Mouse (Mus musculus): ENCODE data around the gene Dph7. TPM values are rescaled to one million over a fixed set of nuclear protein-coding genes. Genes with fewer than 3 reads are reported as not detected.
A peak's percentile ranks its signal among the peaks of the same experiment; 100 is the strongest.
"Not testable (repeated sequence)": the region's sequence is repeated elsewhere in the genome, so short reads cannot be mapped to it uniquely, and the experiment has no call there.

Gene Dph7
- total and polyA plus RNA-seq, 2 experiments from 2014 or later, result 11.7 to 24.8 TPM

- WGBS, result 75% methylated on average over 4 of the region's 4 CpGs
- H3K9ac ChIP-seq (replicated peaks; ENCODE audit: low read depth, low read length), result no peak overlapping the region
- no peaks in the 10 kb centered on the region for H3K9me3 ChIP-seq (replicated peaks; ENCODE audit: control insufficient read depth, low read length)
- no peak for ATAC-seq (ENCODE audit: insufficient read depth, low read depth)
- H3K27me3 ChIP-seq (ENCODE audit: control insufficient read depth, insufficient read depth, low read length), result no peaks in the 10 kb centered on the region
- no peak for DNase-seq (ENCODE audit: low spot score)
- TF ChIP-seq CTCF (IDR thresholded peaks at IDR 0.05; ENCODE audit: low read depth) (no peak), EP300 (IDR thresholded peaks at IDR 0.05; ENCODE audit: low read depth) (no peak)
- H3K4me3 ChIP-seq (ENCODE audit: low read depth, low read length), result no peak overlapping the region
- H3K27ac ChIP-seq (ENCODE audit: low read depth), result no peak overlapping the region
- peaks cover 12% of the 10 kb centered on the region for H3K4me1 ChIP-seq (ENCODE audit: control insufficient read depth, insufficient read depth)
- peaks cover 62% of the 10 kb centered on the region for H3K36me3 ChIP-seq (replicated peaks; ENCODE audit: control insufficient read depth, insufficient read depth, low read length)
- H3K4me2 ChIP-seq (ENCODE audit: low read depth, low read length), result no peak overlapping the region
Observed at GRCm38 (mm10) chr2:24970386-24970785, 8.2 kb downstream of the Dph7 start.

- WGBS, result 1% methylated on average over 17 of the region's 17 CpGs
- Histone ChIP-seq H3K4me3 (ENCODE audit: low read depth, low read length) (peak overlapping the region; percentile 87), H3K4me2 (ENCODE audit: low read depth, low read length) (peak overlapping the region; percentile 92), H3K27ac (ENCODE audit: low read depth) (peak overlapping the region; percentile 89), H3K4me1 (ENCODE audit: control insufficient read depth, insufficient read depth) (peaks cover 12% of the 10 kb centered on the region), H3K9ac (replicated peaks; ENCODE audit: low read depth, low read length) (peak overlapping the region; percentile 87), H3K36me3 (replicated peaks; ENCODE audit: control insufficient read depth, insufficient read depth, low read length) (peaks cover 29% of the 10 kb centered on the region)
- not testable (repeated sequence) for H3K9me3 ChIP-seq (replicated peaks; ENCODE audit: control insufficient read depth, low read length); DNase-seq (ENCODE audit: low spot score); H3K27me3 ChIP-seq (ENCODE audit: control insufficient read depth, insufficient read depth, low read length)
- ATAC-seq (ENCODE audit: insufficient read depth, low read depth), result peak; percentile 2; the same call in 1 of the 2 replicates
Observed at GRCm38 (mm10) chr2:24974452-24974851, 12.3 kb downstream of the Dph7 start.

GRCm38 (mm10) chr2:24974906-24975703 lies 12.9 kb downstream of the Dph7 start, which contains the start of gene Mrpl41:
Gene Mrpl41, minus strand, starts transcription at chr2:24975098.
- peak; percentile 97 for ATAC-seq (ENCODE audit: insufficient read depth, low read depth)

GRCm38 (mm10) chr2:24975704-24976297 lies 13.6 kb downstream of the Dph7 start, which contains the start of gene Pnpla7:
Gene Pnpla7, plus strand, starts transcription at chr2:24976033.
- Histone ChIP-seq H3K4me2 (ENCODE audit: low read depth, low read length) (peak within 1 kb of the TSS; percentile 92), H3K27ac (ENCODE audit: low read depth) (peak within 1 kb of the TSS; percentile 94), H3K27me3 (ENCODE audit: control insufficient read depth, insufficient read depth, low read length) (no peaks in the 10 kb centered on the region), H3K36me3 (replicated peaks; ENCODE audit: control insufficient read depth, insufficient read depth, low read length) (peaks cover 16% of the 10 kb centered on the region), H3K4me1 (ENCODE audit: control insufficient read depth, insufficient read depth) (peaks cover 12% of the 10 kb centered on the region), H3K9ac (replicated peaks; ENCODE audit: low read depth, low read length) (peak within 1 kb of the TSS; percentile 87), H3K9me3 (replicated peaks; ENCODE audit: control insufficient read depth, low read length) (no peaks in the 10 kb centered on the region), H3K4me3 (ENCODE audit: low read depth, low read length) (peak within 1 kb of the TSS; percentile 87)
- ATAC-seq (ENCODE audit: insufficient read depth, low read depth) (peak; percentile 78), DNase-seq (ENCODE audit: low spot score) (peak; percentile 91)
- TF ChIP-seq CTCF (IDR thresholded peaks at IDR 0.05; ENCODE audit: low read depth), result no peak
- TF ChIP-seq EP300 (IDR thresholded peaks at IDR 0.05; ENCODE audit: low read depth), result 0 out of 2 replicates have a peak, but pooled peaks have one; percentile 63
- whole genome bisulfite sequencing, result under 1% methylated on average over 16 of the region's 16 CpGs

More at GRCm38 (mm10) chr2:24974906-24975703, 12.9 kb downstream of the Dph7 start, which contains the start of gene Mrpl41:
- peak within 1 kb of the TSS; percentile 94 for H3K27ac ChIP-seq (ENCODE audit: low read depth)
- TF ChIP-seq CTCF (IDR thresholded peaks at IDR 0.05; ENCODE audit: low read depth) (no peak), EP300 (IDR thresholded peaks at IDR 0.05; ENCODE audit: low read depth) (0 out of 2 replicates have a peak, but pooled peaks have one; percentile 10)
- H3K27me3 ChIP-seq (ENCODE audit: control insufficient read depth, insufficient read depth, low read length), result no peaks in the 10 kb centered on the region
- H3K4me3 ChIP-seq (ENCODE audit: low read depth, low read length), result peak within 1 kb of the TSS; percentile 87
- H3K4me1 ChIP-seq (ENCODE audit: control insufficient read depth, insufficient read depth), result peaks cover 12% of the 10 kb centered on the region
- peak within 1 kb of the TSS; percentile 92 for H3K4me2 ChIP-seq (ENCODE audit: low read depth, low read length)
- no peaks in the 10 kb centered on the region for H3K9me3 ChIP-seq (replicated peaks; ENCODE audit: control insufficient read depth, low read length)
- WGBS, result under 1% methylated on average over 64 of the region's 64 CpGs
- peak; percentile 97 for DNase-seq (ENCODE audit: low spot score)
- H3K36me3 ChIP-seq (replicated peaks; ENCODE audit: control insufficient read depth, insufficient read depth, low read length), result peaks cover 23% of the 10 kb centered on the region
- peak within 1 kb of the TSS; percentile 87 for H3K9ac ChIP-seq (replicated peaks; ENCODE audit: low read depth, low read length)

- Histone ChIP-seq H3K9me3 (replicated peaks; ENCODE audit: control insufficient read depth, low read length) (no peaks in the 10 kb centered on the region), H3K4me1 (ENCODE audit: control insufficient read depth, insufficient read depth) (peaks cover 12% of the 10 kb centered on the region), H3K4me2 (ENCODE audit: low read depth, low read length) (no peak overlapping the region), H3K27me3 (ENCODE audit: control insufficient read depth, insufficient read depth, low read length) (no peaks in the 10 kb centered on the region), H3K27ac (ENCODE audit: low read depth) (no peak overlapping the region), H3K4me3 (ENCODE audit: low read depth, low read length) (no peak overlapping the region), H3K36me3 (replicated peaks; ENCODE audit: control insufficient read depth, insufficient read depth, low read length) (peaks cover 8% of the 10 kb centered on the region), H3K9ac (replicated peaks; ENCODE audit: low read depth, low read length) (no peak overlapping the region)
- ATAC-seq (ENCODE audit: insufficient read depth, low read depth), result no peak
- WGBS, result 92% methylated on average over 5 of the region's 5 CpGs
- DNase-seq (ENCODE audit: low spot score), result no peak
- TF ChIP-seq CTCF (IDR thresholded peaks at IDR 0.05; ENCODE audit: low read depth), result no peak
- TF ChIP-seq EP300 (IDR thresholded peaks at IDR 0.05; ENCODE audit: low read depth), result no peak
Observed at GRCm38 (mm10) chr2:24976960-24977359, 14.8 kb downstream of the Dph7 start.
